Mouse (Mus musculus) megakaryocyte progenitor cell, adult 5-6 weeks (primary cell): Measurements from ENCODE around the gene Gtf2h1. TPM values are rescaled to one million over a fixed set of nuclear protein-coding genes. Genes with fewer than 3 reads are reported as not detected.
"Not testable (repeated sequence)": the region's sequence is repeated elsewhere in the genome, so short reads cannot be mapped to it uniquely, and the experiment has no call there.

Source experiments
- ATAC-seq: replicated peaks from 2 replicates; pipeline ENCODE4 v1.8.0; 2016; ENCODE audit warnings: mild to moderate bottlenecking, moderate TSS enrichment, inconsistent platforms; ENCODE audit not compliant: poor library complexity
- total RNA-seq, 2 experiments: library from RNA; stranded (forward) in 1 of 2; stranded (reverse) in 1 of 2; fragments of 157-497, 149-512 nt in 1 of 2; fragments of 200-1000 nt in 1 of 2; gene quantifications; 2 replicates each; pipeline versions ENCODE4 v1.2.3 to v1.2.4; 2015 to 2017

Gene Gtf2h1
- total RNA-seq, 2 experiments from 2014 or later: 58.1 to 82.4 TPM

DNA sequence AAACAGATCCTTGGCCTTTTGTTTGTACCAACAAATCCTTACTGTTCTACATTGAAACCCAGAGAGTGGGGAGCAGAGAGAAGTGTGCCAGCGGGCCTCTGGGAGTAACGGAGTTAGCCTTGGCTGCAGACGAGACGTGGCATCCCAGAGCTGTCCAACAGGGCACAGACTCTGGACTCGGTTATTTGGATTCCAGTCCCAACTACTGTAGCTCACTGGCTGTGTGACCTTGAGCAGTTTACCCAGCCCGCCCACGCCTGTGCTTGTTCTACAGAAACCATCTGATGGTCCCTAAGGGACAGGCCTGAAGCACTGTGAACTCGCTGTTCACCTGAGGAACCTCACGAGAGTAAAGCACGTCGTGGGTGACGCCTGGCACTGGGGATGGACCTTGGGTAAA lies 34.0 kb downstream of the Gtf2h1 start:
- no peak for ATAC-seq

DNA sequence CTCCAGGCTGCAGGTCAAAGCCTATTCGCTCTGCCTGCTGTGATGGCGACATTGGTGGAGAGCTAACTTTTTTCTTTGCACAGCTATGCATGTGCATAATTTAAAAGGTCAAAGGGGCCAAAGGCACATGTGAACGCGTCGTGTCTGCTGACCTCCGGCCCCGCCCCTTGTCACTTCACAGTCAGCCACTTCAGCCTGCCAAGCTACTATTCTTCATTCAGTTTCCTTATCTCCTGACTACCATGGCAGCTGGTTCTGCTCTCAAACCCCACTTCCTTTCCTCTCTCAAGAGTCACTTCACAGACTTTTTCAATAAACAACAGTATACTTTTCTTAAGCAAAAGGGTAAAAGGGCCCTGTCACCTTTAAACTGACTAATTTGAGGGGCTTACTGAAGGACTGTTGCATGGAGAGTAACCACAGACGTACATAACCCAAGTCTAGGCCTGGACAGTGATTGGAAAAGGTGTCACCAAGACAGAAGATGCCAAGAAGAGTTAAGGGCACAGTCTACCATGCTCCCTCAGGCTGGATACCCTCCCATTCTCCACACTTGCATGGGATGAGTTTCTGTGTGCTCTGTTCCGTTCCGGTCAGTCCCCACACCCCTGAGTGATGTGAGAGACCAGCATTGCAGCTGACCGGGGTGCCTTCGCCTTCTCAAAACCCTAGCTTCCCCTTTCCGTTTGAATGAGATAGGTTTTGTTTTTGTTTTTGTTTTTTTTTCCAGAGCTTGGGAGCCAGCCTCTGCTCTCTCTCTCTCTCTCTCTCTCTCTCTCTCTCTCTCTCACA lies 35.1 kb downstream of the Gtf2h1 start:
- ATAC-seq: peak; percentile 66

DNA sequence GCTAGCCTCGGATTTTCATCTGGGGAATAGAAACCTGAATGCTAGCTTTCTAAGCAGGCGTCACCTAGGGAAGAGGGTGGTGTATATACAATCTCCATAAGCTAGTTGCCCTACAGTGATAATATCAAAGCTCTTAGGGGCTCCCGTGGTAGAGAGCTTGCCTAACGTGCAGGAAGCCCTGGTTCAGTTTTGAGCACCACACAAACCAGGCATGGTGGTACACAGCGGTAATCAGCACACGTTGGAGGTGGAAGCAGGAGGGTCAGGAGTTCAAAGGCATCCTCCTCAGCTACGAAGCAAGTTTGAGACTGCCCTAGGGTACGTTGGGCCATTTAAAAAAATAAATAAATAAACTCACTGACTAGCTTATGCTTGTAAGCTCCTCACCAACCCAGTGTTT lies 35.8 kb downstream of the Gtf2h1 start:
- no peak for ATAC-seq

DNA sequence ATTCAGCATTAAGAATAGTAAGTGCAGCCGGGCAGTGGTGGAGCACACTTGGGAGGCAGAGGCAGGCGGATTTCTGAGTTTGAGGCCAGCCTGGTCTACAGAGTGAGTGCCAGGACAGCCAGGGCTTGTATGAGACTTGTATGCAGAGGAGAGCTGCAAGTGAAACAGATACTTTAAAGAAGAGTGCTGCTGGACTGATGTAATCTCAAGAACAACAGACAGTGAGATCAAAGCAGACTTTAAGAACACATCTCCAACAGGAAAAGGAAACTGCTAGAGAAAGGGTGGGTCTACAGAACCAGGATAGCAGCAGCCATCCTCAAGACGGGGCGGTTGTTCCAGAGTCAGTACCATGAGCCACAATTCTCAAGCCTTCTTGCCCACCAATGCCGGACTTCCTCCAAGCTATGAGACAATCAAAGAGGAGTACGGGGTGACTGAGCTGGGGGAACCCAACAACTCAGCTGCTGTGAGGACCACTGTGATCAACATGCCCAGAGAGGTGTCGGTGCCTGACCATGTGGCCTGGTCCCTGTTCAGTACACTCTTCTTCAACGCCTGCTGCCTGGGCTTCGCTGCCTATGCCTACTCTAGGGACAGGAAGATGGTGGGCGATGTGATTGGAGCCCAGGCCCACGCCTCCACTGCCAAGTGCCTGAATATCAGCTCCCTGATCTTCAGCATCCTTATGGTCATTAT lies 36.4 kb downstream of the Gtf2h1 start:
- not testable (repeated sequence) for ATAC-seq

DNA sequence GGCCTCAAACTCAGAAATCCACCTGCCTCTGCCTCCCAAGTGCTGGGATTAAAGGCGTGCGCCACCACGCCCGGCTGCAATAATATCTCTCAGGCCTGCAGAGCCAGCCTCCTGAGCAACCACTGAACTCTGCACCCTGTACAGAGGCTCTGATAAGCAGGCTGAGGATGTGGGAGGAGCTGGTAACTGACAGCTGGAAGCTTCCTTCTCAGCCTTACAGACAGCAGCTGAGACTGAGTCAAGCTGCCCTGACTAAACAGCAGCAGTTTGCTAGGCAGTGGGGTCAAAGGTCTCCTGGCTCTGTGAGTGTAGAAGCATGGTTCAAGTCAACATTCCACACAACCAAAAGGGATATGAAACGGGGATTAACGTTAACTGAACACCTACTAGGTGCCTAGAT lies 37.4 kb downstream of the Gtf2h1 start:
- ATAC-seq: peak; percentile 88

DNA sequence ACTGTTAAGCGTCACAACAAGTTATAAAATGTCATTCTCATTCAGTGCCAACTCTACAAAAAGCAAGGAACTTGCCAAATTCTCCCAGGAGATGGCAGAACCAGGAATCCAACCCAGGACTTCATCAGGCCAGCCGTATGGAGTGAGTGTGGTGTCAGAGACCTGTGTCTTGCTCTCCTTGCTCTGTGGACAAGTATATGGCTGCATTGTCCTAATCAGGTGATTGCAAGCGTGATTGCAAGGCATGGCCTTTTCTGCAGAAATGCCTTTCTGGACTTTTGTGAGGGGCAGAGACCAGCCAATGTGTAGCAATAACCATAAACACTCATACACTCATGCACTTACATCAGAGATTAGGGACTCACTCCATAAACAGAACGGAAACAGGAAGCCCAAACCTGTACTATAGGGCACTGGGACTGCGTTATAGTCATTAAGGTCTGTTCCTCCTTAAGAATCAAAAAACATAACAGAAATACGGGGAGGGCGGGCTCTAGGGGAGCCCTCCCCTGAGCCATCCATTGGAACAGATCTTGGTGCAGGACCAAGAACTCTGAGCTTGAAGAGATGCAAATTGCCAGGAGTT lies 37.9 kb downstream of the Gtf2h1 start:
- peak; percentile 15; the same call in 1 of the 2 replicates for ATAC-seq

DNA sequence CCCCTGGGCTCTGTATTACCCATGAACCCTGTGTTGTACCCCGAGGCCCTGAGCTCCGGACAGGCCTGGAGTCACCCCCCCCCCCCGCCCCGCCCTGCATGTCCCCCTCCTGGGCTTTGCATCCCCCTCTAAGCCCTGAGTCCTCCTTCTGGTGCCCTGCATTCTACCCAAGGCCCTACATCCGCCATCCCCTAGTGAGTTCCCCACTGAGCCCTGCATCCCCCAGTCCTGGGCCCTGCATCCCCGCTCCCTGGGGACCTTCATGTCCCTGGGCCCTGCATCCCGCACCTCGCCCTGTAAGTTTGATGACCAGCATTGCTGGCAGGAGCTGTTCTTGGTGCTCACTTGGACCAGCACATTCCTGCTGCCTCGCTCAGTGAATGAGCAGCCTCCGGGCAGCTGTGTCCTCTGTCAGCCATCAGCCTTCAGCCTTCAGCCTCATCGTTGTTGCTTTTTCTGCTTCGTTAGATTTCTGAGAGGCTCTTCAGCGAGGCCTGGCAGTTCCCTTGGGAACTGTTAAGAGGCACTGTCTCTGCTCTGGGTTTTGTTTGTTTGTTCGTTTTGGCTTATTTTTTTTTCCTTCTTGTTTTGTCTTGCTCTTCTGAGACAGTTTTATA lies 39.2 kb downstream of the Gtf2h1 start:
- no peak for ATAC-seq

DNA sequence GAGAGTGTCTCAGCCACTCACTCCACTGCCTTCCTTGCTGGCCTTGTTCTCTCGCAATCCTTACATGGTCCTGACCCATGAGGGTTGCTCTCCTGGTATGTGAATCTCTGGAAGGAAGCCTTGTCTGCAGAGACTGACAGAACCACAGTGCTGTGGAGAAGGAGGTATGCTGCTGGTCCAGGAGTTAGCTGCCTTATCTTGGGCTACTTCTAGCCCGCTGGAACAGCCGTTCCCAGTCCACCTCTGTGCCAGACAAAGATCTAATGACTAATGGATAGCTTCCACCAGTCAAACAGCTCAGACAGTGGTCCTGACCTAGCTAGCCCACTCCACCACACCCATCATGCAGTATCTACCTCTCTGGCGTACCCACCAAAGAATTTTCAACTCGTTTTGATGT lies 40.5 kb downstream of the Gtf2h1 start:
- no peak for ATAC-seq

DNA sequence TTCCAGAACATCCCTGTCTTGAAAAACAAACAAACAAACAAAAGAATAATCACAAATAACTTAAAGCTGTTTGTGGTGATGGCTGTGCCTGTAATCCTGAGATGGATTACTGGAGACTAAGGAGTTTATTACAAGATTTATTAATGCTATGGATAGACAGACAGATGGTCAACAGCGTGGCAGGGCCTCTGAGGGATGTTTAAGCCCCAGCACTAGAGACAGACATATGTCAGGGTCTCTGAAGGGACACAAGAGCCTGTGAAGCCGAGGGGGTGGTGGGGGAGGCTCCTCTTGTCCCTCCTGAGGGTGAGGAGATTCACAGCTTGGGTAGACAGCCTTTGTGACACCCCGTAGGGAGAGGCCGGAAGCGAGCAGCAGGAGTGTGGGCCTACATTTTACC lies 41.2 kb downstream of the Gtf2h1 start:
- ATAC-seq: no peak

DNA sequence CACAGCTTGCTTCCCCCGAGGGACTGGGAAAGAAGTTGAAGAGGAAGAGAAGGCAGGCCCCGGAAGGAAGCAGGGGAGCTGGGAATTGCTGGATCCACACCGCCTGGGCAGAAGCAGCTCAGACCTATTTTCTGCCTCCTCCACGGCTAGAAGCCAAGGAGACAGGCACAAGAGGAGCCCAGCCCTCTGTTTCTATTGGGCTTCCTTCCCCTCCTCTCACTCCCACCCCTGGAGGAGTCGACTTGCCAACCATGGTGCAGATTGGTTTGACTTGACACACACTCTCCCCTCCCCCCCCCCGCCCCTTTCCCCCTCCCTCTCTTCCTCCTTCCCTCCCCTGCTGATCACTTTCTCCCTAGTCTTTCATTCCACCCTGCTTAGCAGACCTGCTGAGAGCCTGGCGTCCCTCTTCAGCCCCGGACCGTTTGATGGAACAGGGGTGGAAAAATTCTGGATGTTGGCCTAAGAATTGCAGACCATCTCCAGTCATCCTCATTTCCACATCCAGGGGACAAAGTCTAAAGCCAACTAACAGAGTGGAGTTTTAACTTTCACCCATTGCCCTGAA lies 42.3 kb downstream of the Gtf2h1 start:
- ATAC-seq: peak; percentile 22; the same call in 1 of the 2 replicates

DNA sequence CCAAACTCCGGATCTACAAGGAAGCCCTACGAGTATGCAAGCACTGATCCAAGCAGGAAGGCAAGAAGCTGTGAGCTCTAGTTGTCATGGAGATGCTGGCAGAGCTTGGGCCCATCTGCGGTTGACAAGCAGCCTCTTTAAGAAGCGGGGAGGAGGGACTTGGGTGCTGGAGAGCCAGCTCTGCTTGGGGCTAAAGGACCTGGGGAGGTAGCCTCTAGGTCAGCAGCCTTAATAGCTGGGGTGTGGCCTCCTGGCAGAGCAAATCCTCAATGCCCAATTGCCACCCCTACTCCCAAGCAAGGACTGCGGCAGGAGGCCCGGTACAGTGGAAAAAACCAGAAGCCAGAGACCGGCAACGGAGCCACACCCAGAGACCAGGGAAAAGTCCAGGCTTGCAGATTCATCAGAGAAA lies 43.0 kb downstream of the Gtf2h1 start:
- peak; percentile 78 for ATAC-seq

DNA sequence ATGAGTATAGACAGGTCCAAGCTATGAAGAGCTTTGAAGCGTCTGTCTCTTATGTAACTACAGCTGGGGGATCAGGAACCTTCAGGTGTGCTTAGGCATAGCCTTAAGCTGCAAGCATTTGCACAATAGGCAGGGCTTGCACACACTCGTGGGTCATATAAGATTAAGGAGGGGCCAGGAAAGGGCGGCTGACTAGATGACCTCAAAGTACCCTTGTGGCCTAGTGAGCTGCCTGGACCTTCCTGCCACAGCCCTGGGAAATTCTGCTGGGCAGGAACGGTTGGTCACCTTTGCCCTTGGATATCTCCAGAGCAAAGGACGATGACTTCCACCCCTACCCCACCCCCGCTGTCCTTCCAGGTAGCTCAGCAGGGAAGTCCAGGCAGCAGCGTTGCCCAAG lies 43.5 kb downstream of the Gtf2h1 start:
- peak; percentile 22; the same call in 1 of the 2 replicates for ATAC-seq

DNA sequence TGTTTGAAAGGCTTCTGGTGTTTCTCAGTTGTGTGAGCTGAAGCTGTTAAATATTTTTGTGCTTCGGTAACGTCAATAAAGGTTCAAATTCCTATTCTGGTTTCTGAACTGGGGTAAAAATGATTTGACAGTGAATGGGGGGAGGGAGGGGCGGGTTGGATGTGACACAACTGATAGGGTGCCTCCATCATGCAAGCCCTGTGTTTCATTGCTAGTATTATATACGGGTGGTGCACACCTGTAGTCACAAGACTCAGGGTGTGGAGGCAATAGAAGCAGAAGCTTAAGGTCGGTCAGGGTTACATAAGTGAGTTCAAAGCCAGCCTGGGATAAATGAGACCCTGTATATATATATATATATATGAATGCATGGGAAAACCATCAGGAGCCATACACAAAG lies 44.0 kb downstream of the Gtf2h1 start:
- no peak for ATAC-seq

DNA sequence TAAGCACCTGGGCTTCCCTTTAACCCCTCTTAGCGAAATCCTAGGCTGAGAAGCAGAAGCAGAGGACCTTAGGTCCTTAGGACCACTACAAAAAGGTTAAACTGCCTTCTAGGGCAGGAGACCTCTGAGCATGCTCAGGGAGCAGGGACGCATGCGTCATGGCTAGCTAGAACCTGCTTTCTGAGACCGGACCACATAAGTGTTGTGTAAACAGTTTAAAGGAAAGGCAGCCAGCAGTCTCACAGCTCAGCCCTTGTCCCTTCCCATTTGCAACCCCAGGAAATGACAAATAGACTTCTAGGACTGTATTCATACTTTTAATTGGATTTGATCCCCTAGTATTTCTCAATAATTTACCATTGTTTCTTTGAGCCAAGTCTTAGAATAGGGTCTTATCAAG lies 44.4 kb downstream of the Gtf2h1 start:
- 0 out of 2 replicates have a peak, but pooled peaks have one; percentile 13 for ATAC-seq

DNA sequence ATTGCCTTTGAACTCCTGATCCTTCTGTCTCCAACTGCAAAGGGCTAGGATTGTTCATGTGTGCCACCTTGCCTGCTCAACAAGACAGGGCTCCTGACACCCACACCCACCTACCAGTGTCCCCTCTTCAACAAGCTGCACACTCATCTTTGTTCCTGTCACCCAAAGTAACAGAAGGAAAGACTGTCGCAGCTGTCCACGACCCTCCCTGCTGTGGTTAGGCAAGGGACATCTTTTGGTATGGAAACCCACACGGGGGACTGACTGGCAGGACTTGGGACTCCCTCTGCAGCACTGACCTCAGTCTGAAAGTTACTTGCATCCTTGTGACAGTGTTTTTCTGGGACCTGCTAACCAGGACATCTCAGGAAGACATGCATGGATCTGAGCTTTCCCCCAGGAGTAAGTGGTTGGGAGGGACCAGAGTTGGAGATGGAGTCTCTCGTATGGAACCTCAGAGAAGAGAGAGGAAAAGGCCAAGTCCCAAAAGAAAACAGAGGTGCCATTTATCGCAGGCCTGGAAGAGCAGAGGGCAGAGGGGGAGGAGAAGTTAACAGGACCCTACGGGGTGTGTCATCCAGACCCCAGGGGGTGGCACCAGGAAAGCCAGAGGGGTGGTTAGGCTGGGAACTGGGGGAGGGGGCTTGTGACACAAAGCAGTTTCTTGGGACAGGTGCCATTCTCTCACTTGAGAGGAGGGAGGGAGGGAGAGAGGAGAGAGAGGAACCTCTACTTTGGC lies 45.1 kb downstream of the Gtf2h1 start, which contains the start of gene Ldha:
Gene Ldha (plus strand): TSS at position 689 of the 739 bp plus-strand sequence.
- ATAC-seq: no peak

DNA sequence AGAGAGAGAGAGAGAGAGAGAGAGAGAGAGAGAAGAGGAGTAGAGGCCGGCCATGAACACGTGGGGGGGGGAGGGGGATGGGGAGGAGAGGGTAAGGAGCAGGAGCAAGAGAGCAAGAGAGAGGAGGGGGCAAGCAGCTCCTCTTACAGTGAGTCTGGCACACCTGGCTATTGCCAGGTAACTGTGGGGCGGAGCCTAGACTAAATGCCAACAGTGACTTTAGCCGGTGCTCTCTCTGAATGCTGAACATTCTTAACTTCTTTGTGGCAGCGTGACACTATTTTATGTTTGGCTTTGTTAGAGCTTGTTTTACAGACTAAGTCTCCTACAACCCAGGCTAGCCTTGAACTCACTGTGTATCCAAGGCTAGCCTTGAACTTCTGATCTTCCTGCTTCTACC lies 46.4 kb downstream of the Gtf2h1 start:
- ATAC-seq: no peak

DNA sequence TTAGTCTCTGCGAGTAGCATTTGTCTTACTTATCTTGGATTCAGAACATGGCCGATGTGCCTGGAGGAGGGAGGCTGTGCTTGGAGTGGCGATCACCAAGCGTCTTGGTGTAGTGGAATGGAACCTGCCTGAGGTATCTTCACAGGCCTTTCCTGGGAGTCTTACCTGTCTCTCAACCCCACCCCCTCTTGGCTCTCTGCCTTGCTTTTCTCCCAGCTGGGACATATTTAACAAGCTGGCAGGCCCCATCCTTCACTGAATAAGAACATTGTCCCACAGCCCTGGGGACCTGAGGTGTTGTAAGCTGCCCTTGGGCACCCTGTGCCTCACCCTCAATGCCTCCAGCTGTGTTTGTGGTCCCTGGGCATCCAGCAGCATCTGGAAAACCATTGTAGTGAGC lies 47.7 kb downstream of the Gtf2h1 start:
- ATAC-seq: no peak

DNA sequence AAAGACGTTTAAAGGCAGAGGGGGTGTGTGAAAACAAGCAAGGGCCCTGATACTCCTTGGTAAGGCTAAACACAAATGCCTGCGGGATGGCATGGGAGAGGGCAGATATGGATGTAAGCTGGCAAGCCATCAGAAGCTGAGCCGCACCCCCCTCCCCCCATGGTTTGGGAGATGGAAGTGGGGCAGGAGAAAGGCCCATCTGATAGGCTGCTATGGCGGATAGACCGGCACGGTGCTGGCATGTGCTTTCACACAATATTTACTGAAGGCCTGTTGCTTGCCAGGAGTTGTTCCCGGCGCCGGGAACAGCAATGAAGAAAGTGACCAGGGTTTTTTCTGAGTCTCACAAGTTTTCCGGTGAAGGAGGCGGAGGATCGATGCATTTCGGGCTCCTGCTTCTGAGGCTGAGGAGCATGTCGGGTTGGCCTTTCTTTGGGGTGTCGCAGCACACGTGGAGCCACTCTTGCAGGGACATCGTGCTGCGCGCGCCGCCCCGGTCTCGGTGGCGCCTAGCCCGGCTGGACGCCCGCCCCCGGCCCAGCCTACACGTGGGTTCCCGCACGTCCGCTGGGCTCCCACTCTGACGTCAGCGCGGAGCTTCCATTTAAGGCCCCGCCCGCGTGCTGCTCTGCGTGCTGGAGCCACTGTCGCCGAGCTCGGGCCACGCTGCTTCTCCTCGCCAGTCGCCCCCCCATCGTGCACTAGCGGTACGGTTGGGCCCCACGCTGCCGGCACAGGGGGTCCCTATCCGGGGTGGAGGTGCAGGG lies 49.5 kb downstream of the Gtf2h1 start:
- ATAC-seq: peak; percentile 77

DNA sequence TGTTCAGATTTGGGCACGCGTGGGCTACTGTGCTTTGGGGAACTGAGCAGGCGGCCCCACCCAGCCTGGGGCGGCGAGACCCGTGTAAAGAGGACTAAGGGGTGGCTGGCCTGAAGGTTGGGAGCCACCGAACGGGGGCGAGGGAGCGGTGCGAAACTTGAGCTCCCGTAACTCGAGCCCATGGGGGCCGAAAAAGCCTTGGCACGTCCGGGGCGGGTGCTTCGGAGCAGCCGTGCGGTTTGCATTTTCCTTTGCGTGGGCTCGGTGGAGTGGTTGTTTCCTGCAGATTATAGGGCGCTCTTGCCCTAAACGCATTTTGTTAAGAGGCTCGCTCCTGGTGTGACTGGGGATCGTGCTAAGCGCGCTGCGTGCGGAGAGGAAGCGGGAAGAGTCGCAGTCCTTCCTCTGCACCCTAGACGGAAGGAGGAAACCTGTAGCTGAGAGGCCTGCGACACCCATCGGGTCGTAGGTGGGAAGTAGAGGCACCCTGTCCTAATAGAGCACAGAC lies 50.1 kb downstream of the Gtf2h1 start:
- ATAC-seq: peak; percentile 21
